Mouse (Mus musculus): ENCODE results near the gene Apobr. TPM values are rescaled to one million over a fixed set of nuclear protein-coding genes. Genes with fewer than 3 reads are reported as not detected.

The Apobr gene
- polyA plus RNA-seq, 1 experiment from 2014 or later: 0.34 TPM

Small RNA genes within 50 kb of the gene (microRNA-seq; reads per million reads assigned to microRNA genes)
- gene Mir7059: 0.84 reads per million

Other genes with a start within 250 kb of the Apobr start
- 4.3 and 22.6 TPM in 2 replicates for gene Lat, start 215.4 kb upstream of the Apobr start, polyA plus RNA-seq (2015; fragmentation: Nextera tagmentation; extraction: Ambion mirVana)
- gene Spns1, start 207.5 kb upstream of the Apobr start, polyA plus RNA-seq (2015; fragmentation: Nextera tagmentation; extraction: Ambion mirVana): 36.0 and 46.3 TPM in 2 replicates
- 1.4 and 2.6 TPM in 2 replicates for gene Nfatc2ip, start 188.2 kb upstream of the Apobr start, polyA plus RNA-seq (2015; fragmentation: Nextera tagmentation; extraction: Ambion mirVana)
- gene Cd19, start 170.1 kb upstream of the Apobr start, polyA plus RNA-seq (2015; fragmentation: Nextera tagmentation; extraction: Ambion mirVana): 0.09 TPM in 1 of 2 replicates, not detected in the other
- 16.3 and 22.8 TPM in 2 replicates for gene Rabep2, start 156.2 kb upstream of the Apobr start, polyA plus RNA-seq (2015; fragmentation: Nextera tagmentation; extraction: Ambion mirVana)
- 0.72 and 1.8 TPM in 2 replicates for gene Atp2a1, start 121.8 kb upstream of the Apobr start, polyA plus RNA-seq (2015; fragmentation: Nextera tagmentation; extraction: Ambion mirVana)
- 37.1 and 45.2 TPM in 2 replicates for gene Sh2b1, start 109.5 kb upstream of the Apobr start, polyA plus RNA-seq (2015; fragmentation: Nextera tagmentation; extraction: Ambion mirVana)
- gene Tufm, start 97.6 kb upstream of the Apobr start, polyA plus RNA-seq (2015; fragmentation: Nextera tagmentation; extraction: Ambion mirVana): 170 and 182 TPM in 2 replicates
- gene Atxn2l, start 81.5 kb upstream of the Apobr start, polyA plus RNA-seq (2015; fragmentation: Nextera tagmentation; extraction: Ambion mirVana): 31.0 and 42.0 TPM in 2 replicates
- gene Eif3c, start 18.5 kb upstream of the Apobr start, polyA plus RNA-seq (2015; fragmentation: Nextera tagmentation; extraction: Ambion mirVana): 114 and 119 TPM in 2 replicates
- gene Cln3, start 875 bp downstream of the Apobr start, polyA plus RNA-seq (2015; fragmentation: Nextera tagmentation; extraction: Ambion mirVana): 17.6 and 20.7 TPM in 2 replicates
- 0.13 and 0.23 TPM in 2 replicates for gene Il27, start 10.0 kb downstream of the Apobr start, polyA plus RNA-seq (2015; fragmentation: Nextera tagmentation; extraction: Ambion mirVana)
- gene Nupr1, start 45.9 kb downstream of the Apobr start, polyA plus RNA-seq (2015; fragmentation: Nextera tagmentation; extraction: Ambion mirVana): 14.2 and 19.8 TPM in 2 replicates
- 21.0 and 33.5 TPM in 2 replicates for gene Sgf29, start 64.4 kb downstream of the Apobr start, polyA plus RNA-seq (2015; fragmentation: Nextera tagmentation; extraction: Ambion mirVana)
- gene Sult1a1, start 91.5 kb downstream of the Apobr start, polyA plus RNA-seq (2015; fragmentation: Nextera tagmentation; extraction: Ambion mirVana): 13.0 and 14.2 TPM in 2 replicates
- 87.6 and 98.0 TPM in 2 replicates for gene Bola2, start 110.5 kb downstream of the Apobr start, polyA plus RNA-seq (2015; fragmentation: Nextera tagmentation; extraction: Ambion mirVana)
- gene Slx1b, start 110.8 kb downstream of the Apobr start, polyA plus RNA-seq (2015; fragmentation: Nextera tagmentation; extraction: Ambion mirVana): 6.7 and 7.7 TPM in 2 replicates
- 13.5 and 71.8 TPM in 2 replicates for gene Coro1a, start 122.8 kb downstream of the Apobr start, polyA plus RNA-seq (2015; fragmentation: Nextera tagmentation; extraction: Ambion mirVana)
- gene Mapk3, start 174.7 kb downstream of the Apobr start, polyA plus RNA-seq (2015; fragmentation: Nextera tagmentation; extraction: Ambion mirVana): 51.0 and 66.8 TPM in 2 replicates
- 1.2 and 1.3 TPM in 2 replicates for gene Gdpd3, start 181.4 kb downstream of the Apobr start, polyA plus RNA-seq (2015; fragmentation: Nextera tagmentation; extraction: Ambion mirVana)
- gene Ypel3, start 192.0 kb downstream of the Apobr start, polyA plus RNA-seq (2015; fragmentation: Nextera tagmentation; extraction: Ambion mirVana): 78.1 and 90.5 TPM in 2 replicates
- 0.34 and 0.41 TPM in 2 replicates for gene Tbx6, start 196.5 kb downstream of the Apobr start, polyA plus RNA-seq (2015; fragmentation: Nextera tagmentation; extraction: Ambion mirVana)
- 120 and 149 TPM in 2 replicates for gene Ppp4c, start 207.6 kb downstream of the Apobr start, polyA plus RNA-seq (2015; fragmentation: Nextera tagmentation; extraction: Ambion mirVana)
- 0.69 and 1.3 TPM in 2 replicates for gene Fam57b, start 212.7 kb downstream of the Apobr start, polyA plus RNA-seq (2015; fragmentation: Nextera tagmentation; extraction: Ambion mirVana)
- not detected in 2 replicates for gene 4930451I11Rik, start 246.7 kb downstream of the Apobr start, polyA plus RNA-seq (2015; fragmentation: Nextera tagmentation; extraction: Ambion mirVana)

Measured in heart, embryonic 15.5 days (tissue).